Mouse (Mus musculus) forebrain, embryonic 10.5 days (tissue): Measurements from ENCODE around the gene Gm21992. TPM values are rescaled to one million over a fixed set of nuclear protein-coding genes. Genes with fewer than 3 reads are reported as not detected.

Experiments used
- DNase-seq: peaks from one replicate; pipeline ENCODE4 v3.0.0-alpha.2; 2017; ENCODE audit warnings: low spot score; ENCODE audit errors: extremely low spot score
- H3K27ac ChIP-seq: fragments of 300-500 bp; sonication (generic); 2 replicates; pipeline ENCODE4 v1.5.1; 2016; ENCODE audit warnings: mild to moderate bottlenecking
- H3K27me3 ChIP-seq: fragments of 300-500 bp; sonication (generic); 2 replicates; pipeline ENCODE4 v1.6.1; 2016; ENCODE audit warnings: mild to moderate bottlenecking; ENCODE audit not compliant: poor library complexity, severe bottlenecking
- H3K36me3 ChIP-seq: fragments of 300-500 bp; sonication (generic); replicated peaks from 2 replicates; pipeline ENCODE4 v1.6.1; 2016; ENCODE audit warnings: mild to moderate bottlenecking, moderate library complexity
- H3K4me1 ChIP-seq: fragments of 300-500 bp; sonication (generic); 2 replicates; pipeline ENCODE4 v1.6.1; 2016
- H3K4me3 ChIP-seq: fragments of 300-500 bp; sonication (generic); 2 replicates; pipeline ENCODE4 v1.5.1; 2016; ENCODE audit warnings: mild to moderate bottlenecking, moderate library complexity
- H3K9me3 ChIP-seq: fragments of 300-500 bp; sonication (generic); 2 replicates; pipeline ENCODE4 v1.6.1; 2016; ENCODE audit warnings: mild to moderate bottlenecking, moderate library complexity
- WGBS: fragments of 180-500 bp; shearing (Covaris S2); methylation state at CpG from one replicate; pipeline ENCODE4 v1.1.7; 2016; 5-methylcytosine and 5-hydroxymethylcytosine counted together
- polyA plus RNA-seq: library from polyadenylated mRNA; unstranded; fragments of >200 nt; fragmentation: Nextera tagmentation; extraction: Ambion mirVana; gene quantifications from 2 replicates; pipeline ENCODE4 v1.2.1, GENCODE M21; 2016

The Gm21992 gene
- polyA plus RNA-seq, 1 experiment from 2014 or later, result 35.7 TPM

- no peaks in the 10 kb centered on the region for H3K9me3 ChIP-seq
- no peak overlapping the region for H3K4me3 ChIP-seq
- peaks cover 93% of the 10 kb centered on the region for H3K36me3 ChIP-seq
- no peak overlapping the region for H3K27ac ChIP-seq
- DNase-seq, result no peak
- H3K4me1 ChIP-seq, result no peaks in the 10 kb centered on the region
- H3K27me3 ChIP-seq, result no peaks in the 10 kb centered on the region
- 95% methylated on average over 6 of the region's 6 CpGs for WGBS
Measured at GRCm38 (mm10) chr19:4742229-4742628, 69.2 kb downstream of the Gm21992 start.

- Histone ChIP-seq H3K9me3 (no peaks in the 10 kb centered on the region), H3K4me1 (no peaks in the 10 kb centered on the region), H3K4me3 (no peak overlapping the region), H3K36me3 (peaks cover 93% of the 10 kb centered on the region), H3K27ac (no peak overlapping the region), H3K27me3 (no peaks in the 10 kb centered on the region)
- WGBS, result 84% methylated on average over 10 of the region's 10 CpGs
- no peak for DNase-seq
Measured at GRCm38 (mm10) chr19:4741482-4741881, 69.9 kb downstream of the Gm21992 start.

- Histone ChIP-seq H3K4me1 (no peaks in the 10 kb centered on the region), H3K27ac (no peak overlapping the region), H3K4me3 (no peak overlapping the region), H3K27me3 (no peaks in the 10 kb centered on the region), H3K9me3 (no peaks in the 10 kb centered on the region), H3K36me3 (peaks cover 89% of the 10 kb centered on the region)
- no peak for DNase-seq
- 94% methylated on average over 5 of the region's 5 CpGs for WGBS
Measured at GRCm38 (mm10) chr19:4739762-4740161, 71.7 kb downstream of the Gm21992 start.

GRCm38 (mm10) chr19:4739053-4739452, 72.4 kb downstream of the Gm21992 start:
- Histone ChIP-seq H3K4me3 (no peak overlapping the region), H3K9me3 (no peaks in the 10 kb centered on the region), H3K4me1 (no peaks in the 10 kb centered on the region), H3K27ac (no peak overlapping the region), H3K27me3 (no peaks in the 10 kb centered on the region), H3K36me3 (peaks cover 89% of the 10 kb centered on the region)
- DNase-seq, result no peak
- 93% methylated on average over 11 of the region's 11 CpGs for WGBS

GRCm38 (mm10) chr19:4737866-4738265, 73.5 kb downstream of the Gm21992 start:
- Histone ChIP-seq H3K27ac (no peak overlapping the region), H3K9me3 (no peaks in the 10 kb centered on the region), H3K4me1 (no peaks in the 10 kb centered on the region), H3K27me3 (no peaks in the 10 kb centered on the region), H3K36me3 (peaks cover 95% of the 10 kb centered on the region), H3K4me3 (no peak overlapping the region)
- DNase-seq, result no peak
- WGBS, result 92% methylated on average over 13 of the region's 13 CpGs

GRCm38 (mm10) chr19:4733052-4733451, 78.4 kb downstream of the Gm21992 start:
- Histone ChIP-seq H3K36me3 (peaks cover 84% of the 10 kb centered on the region), H3K4me1 (no peaks in the 10 kb centered on the region), H3K27ac (no peak overlapping the region), H3K9me3 (no peaks in the 10 kb centered on the region), H3K4me3 (no peak overlapping the region), H3K27me3 (no peaks in the 10 kb centered on the region)
- WGBS, result 91% methylated on average over 3 of the region's 3 CpGs
- no peak for DNase-seq

GRCm38 (mm10) chr19:4729186-4729585, 82.2 kb downstream of the Gm21992 start:
- H3K36me3 ChIP-seq, result peaks cover 80% of the 10 kb centered on the region

GRCm38 (mm10) chr19:4720671-4721244, 90.7 kb downstream of the Gm21992 start:
- peaks cover 46% of the 10 kb centered on the region for H3K27me3 ChIP-seq
- peak overlapping the region; percentile 49; the same call in 1 of the 2 replicates for H3K27ac ChIP-seq
- peaks cover 38% of the 10 kb centered on the region for H3K4me1 ChIP-seq
- DNase-seq, result no peak
- H3K9me3 ChIP-seq, result no peaks in the 10 kb centered on the region
- H3K4me3 ChIP-seq, result peak overlapping the region; percentile 21
- peaks cover 13% of the 10 kb centered on the region for H3K36me3 ChIP-seq
- WGBS, result 14% methylated on average over 11 of the region's 11 CpGs

More at GRCm38 (mm10) chr19:4729186-4729585, 82.2 kb downstream of the Gm21992 start:
- no peaks in the 10 kb centered on the region for H3K4me1 ChIP-seq
- H3K4me3 ChIP-seq, result no peak overlapping the region
- no peaks in the 10 kb centered on the region for H3K27me3 ChIP-seq
- H3K9me3 ChIP-seq, result no peaks in the 10 kb centered on the region
- no peak for DNase-seq
- no peak overlapping the region for H3K27ac ChIP-seq
- WGBS, result 89% methylated on average over 9 of the region's 9 CpGs

- H3K36me3 ChIP-seq, result peaks cover 11% of the 10 kb centered on the region
- H3K9me3 ChIP-seq, result no peaks in the 10 kb centered on the region
- no peak overlapping the region for H3K4me3 ChIP-seq
- no peak overlapping the region for H3K27ac ChIP-seq
- peaks cover 51% of the 10 kb centered on the region for H3K27me3 ChIP-seq
- peaks cover 38% of the 10 kb centered on the region for H3K4me1 ChIP-seq
- 81% methylated on average over 15 of the region's 15 CpGs for WGBS
- DNase-seq, result no peak
Measured at GRCm38 (mm10) chr19:4720112-4720511, 91.3 kb downstream of the Gm21992 start.

GRCm38 (mm10) chr19:4719351-4719764, 92.1 kb downstream of the Gm21992 start:
- 21% methylated on average over 5 of the region's 5 CpGs for WGBS
- Histone ChIP-seq H3K4me1 (peaks cover 38% of the 10 kb centered on the region), H3K36me3 (peaks cover 5% of the 10 kb centered on the region), H3K9me3 (no peaks in the 10 kb centered on the region), H3K27ac (no peak overlapping the region), H3K27me3 (peaks cover 58% of the 10 kb centered on the region), H3K4me3 (no peak overlapping the region)
- DNase-seq, result peak; percentile 35

GRCm38 (mm10) chr19:4718716-4719115, 92.7 kb downstream of the Gm21992 start:
- DNase-seq, result no peak
- no peak overlapping the region for H3K4me3 ChIP-seq
- WGBS, result 30% methylated on average over 12 of the region's 12 CpGs
- H3K36me3 ChIP-seq, result no peaks in the 10 kb centered on the region; the same call in 1 of the 2 replicates
- H3K27ac ChIP-seq, result 0 out of 2 replicates have a peak overlapping the region, but pooled peaks have one; percentile 1
- peaks cover 65% of the 10 kb centered on the region for H3K27me3 ChIP-seq
- peaks cover 44% of the 10 kb centered on the region for H3K4me1 ChIP-seq
- H3K9me3 ChIP-seq, result no peaks in the 10 kb centered on the region

GRCm38 (mm10) chr19:4717281-4717680, 94.1 kb downstream of the Gm21992 start:
- Histone ChIP-seq H3K9me3 (no peaks in the 10 kb centered on the region), H3K4me1 (peaks cover 58% of the 10 kb centered on the region), H3K27ac (no peak overlapping the region), H3K4me3 (no peak overlapping the region), H3K27me3 (peaks cover 77% of the 10 kb centered on the region), H3K36me3 (no peaks in the 10 kb centered on the region; the same call in 1 of the 2 replicates)
- DNase-seq, result no peak
- WGBS, result 95% methylated on average over 2 of the region's 2 CpGs

- H3K4me1 ChIP-seq, result peaks cover 61% of the 10 kb centered on the region
- peaks cover 77% of the 10 kb centered on the region for H3K27me3 ChIP-seq
- H3K36me3 ChIP-seq, result no peaks in the 10 kb centered on the region; the same call in 1 of the 2 replicates
- WGBS, result 97% methylated on average over 14 of the region's 14 CpGs
- DNase-seq, result no peak
- H3K27ac ChIP-seq, result no peak overlapping the region
- no peaks in the 10 kb centered on the region for H3K9me3 ChIP-seq
- no peak overlapping the region for H3K4me3 ChIP-seq
Measured at GRCm38 (mm10) chr19:4716756-4717155, 94.7 kb downstream of the Gm21992 start.
